Mouse (Mus musculus): ENCODE measurements at regions not wholly inside any gene's neighbourhood (a gene's known extent, or its start where the extent isn't known, plus 50 kb on each side); places are given as distances from the start of the nearest gene placed in this dataset.
A peak's percentile ranks its signal among the peaks of the same experiment; 100 is the strongest.

GRCm38 (mm10) chr1:154124981-154125380, 76.0 kb upstream of the Zfp648 start:
- no peak overlapping the region for H3K4me2 ChIP-seq
- no peaks in the 10 kb centered on the region for H3K9me3 ChIP-seq (replicated peaks)
- H3K4me1 ChIP-seq (replicated peaks): no peaks in the 10 kb centered on the region
- H3K27me3 ChIP-seq: no peaks in the 10 kb centered on the region
- no peak overlapping the region for H3K9ac ChIP-seq
- H3K27ac ChIP-seq: no peak overlapping the region
- H3K4me3 ChIP-seq: no peak overlapping the region
- no peaks in the 10 kb centered on the region for H3K36me3 ChIP-seq
- no peak for ATAC-seq (replicated peaks; ENCODE audit: insufficient number of reproducible peaks, insufficient read depth, low FRiP score, low read depth)

DNA sequence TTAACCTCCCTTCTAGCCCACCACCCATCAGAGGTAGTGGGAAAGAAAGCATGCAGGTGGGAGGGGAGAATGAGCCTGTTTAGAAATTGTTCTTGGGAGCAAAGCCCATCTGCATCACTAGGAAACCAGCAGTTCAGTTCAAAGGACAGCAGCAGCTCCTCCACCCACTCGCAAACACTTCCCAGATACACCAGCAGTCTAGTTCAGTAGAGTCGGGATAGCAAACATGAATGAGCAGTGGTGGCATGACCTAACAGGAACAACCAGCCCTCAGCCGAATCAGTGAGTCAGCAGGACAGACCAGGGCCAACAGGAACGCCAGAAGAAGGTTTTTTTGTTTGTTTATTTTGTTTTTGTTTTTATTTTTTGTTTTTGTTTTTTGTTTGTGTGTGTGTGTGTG, 74.5 kb upstream of the Zfp648 start:
- no peak overlapping the region for H3K4me3 ChIP-seq
- ATAC-seq (replicated peaks; ENCODE audit: insufficient number of reproducible peaks, insufficient read depth, low FRiP score, low read depth): no peak
- H3K4me2 ChIP-seq: no peak overlapping the region
- H3K27me3 ChIP-seq: no peaks in the 10 kb centered on the region
- no peaks in the 10 kb centered on the region for H3K36me3 ChIP-seq
- no peaks in the 10 kb centered on the region for H3K9me3 ChIP-seq (replicated peaks)
- H3K27ac ChIP-seq: no peak overlapping the region
- WGBS: 72% methylated on average over 4 of the region's 4 CpGs
- H3K4me1 ChIP-seq (replicated peaks): no peaks in the 10 kb centered on the region
- H3K9ac ChIP-seq: no peak overlapping the region

GRCm38 (mm10) chr1:154139488-154139887, 61.5 kb upstream of the Zfp648 start:
- no peak overlapping the region for H3K4me2 ChIP-seq
- H3K36me3 ChIP-seq: no peaks in the 10 kb centered on the region
- H3K9ac ChIP-seq: no peak overlapping the region
- H3K27me3 ChIP-seq: no peaks in the 10 kb centered on the region
- H3K9me3 ChIP-seq (replicated peaks): no peaks in the 10 kb centered on the region
- H3K27ac ChIP-seq: no peak overlapping the region
- no peak overlapping the region for H3K4me3 ChIP-seq
- WGBS: 58% methylated on average over 4 of the region's 4 CpGs
- H3K4me1 ChIP-seq (replicated peaks): 0 out of 2 replicates have a peak, but pooled peaks cover 9% of the 10 kb centered on the region
- ATAC-seq (replicated peaks; ENCODE audit: insufficient number of reproducible peaks, insufficient read depth, low FRiP score, low read depth): no peak

DNA sequence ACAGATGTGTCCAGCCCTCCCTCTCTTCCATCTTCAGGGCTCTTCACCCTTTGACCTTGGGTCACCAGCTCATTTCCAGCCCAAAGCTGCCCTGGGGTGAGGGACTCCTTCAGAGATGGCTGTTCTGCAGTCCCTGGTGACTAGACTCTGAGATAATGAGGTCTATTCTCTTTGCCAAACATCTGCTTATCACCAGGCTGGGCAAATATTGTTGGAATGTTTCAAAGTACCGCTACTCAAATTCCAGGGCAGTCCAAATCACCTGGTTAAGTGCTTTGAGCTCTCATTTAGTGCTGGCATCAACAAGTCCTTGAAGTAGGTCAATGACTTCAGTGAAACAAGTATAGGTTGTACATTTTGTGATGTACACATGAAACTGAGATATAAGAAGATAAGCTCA, 57.3 kb upstream of the Zfp648 start:
- Histone ChIP-seq H3K4me3 (no peak overlapping the region), H3K9me3 (replicated peaks) (no peaks in the 10 kb centered on the region), H3K36me3 (no peaks in the 10 kb centered on the region), H3K9ac (no peak overlapping the region), H3K27ac (no peak overlapping the region), H3K4me2 (no peak overlapping the region), H3K27me3 (no peaks in the 10 kb centered on the region), H3K4me1 (replicated peaks) (peaks cover 5% of the 10 kb centered on the region; the same call in 1 of the 2 replicates)
- no peak for ATAC-seq (replicated peaks; ENCODE audit: insufficient number of reproducible peaks, insufficient read depth, low FRiP score, low read depth)
- 10% methylated on average over 1 of the region's 1 CpGs for WGBS

GRCm38 (mm10) chr1:154147001-154147571, 53.9 kb upstream of the Zfp648 start:
- H3K4me1 ChIP-seq (replicated peaks): peaks cover 21% of the 10 kb centered on the region
- WGBS: 81% methylated on average over 3 of the region's 3 CpGs
- no peaks in the 10 kb centered on the region for H3K27me3 ChIP-seq
- H3K4me3 ChIP-seq: no peak overlapping the region
- no peak overlapping the region for H3K4me2 ChIP-seq
- H3K9ac ChIP-seq: no peak overlapping the region
- H3K36me3 ChIP-seq: no peaks in the 10 kb centered on the region
- no peak overlapping the region for H3K27ac ChIP-seq
- ATAC-seq (replicated peaks; ENCODE audit: insufficient number of reproducible peaks, insufficient read depth, low FRiP score, low read depth): no peak
- H3K9me3 ChIP-seq (replicated peaks): no peaks in the 10 kb centered on the region

DNA sequence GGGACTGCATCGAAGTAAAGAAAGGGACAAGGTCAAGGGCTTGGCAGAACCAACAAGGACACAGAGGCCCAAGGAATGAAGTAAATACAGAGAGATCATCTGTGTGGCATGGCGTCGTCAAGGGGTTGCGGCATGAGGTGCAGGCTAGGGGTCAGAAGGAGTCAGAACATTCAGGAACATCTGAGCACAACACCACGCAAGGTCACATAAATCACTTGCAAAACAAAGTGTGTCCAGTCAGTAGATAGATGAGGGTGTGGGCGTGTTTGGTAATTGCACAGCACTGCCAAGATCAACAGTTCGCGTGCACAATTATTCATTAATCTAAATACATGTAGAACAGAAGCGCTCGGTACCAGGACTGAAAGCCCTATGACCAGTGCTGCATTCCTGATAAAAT, 52.0 kb upstream of the Zfp648 start:
- Histone ChIP-seq H3K9ac (no peak overlapping the region), H3K9me3 (replicated peaks) (no peaks in the 10 kb centered on the region), H3K27ac (no peak overlapping the region), H3K27me3 (no peaks in the 10 kb centered on the region), H3K36me3 (no peaks in the 10 kb centered on the region), H3K4me1 (replicated peaks) (peaks cover 20% of the 10 kb centered on the region), H3K4me2 (no peak overlapping the region), H3K4me3 (no peak overlapping the region)
- ATAC-seq (replicated peaks; ENCODE audit: insufficient number of reproducible peaks, insufficient read depth, low FRiP score, low read depth): no peak
- 72% methylated on average over 10 of the region's 10 CpGs for WGBS

- Histone ChIP-seq H3K27ac (peak overlapping the region; percentile 62), H3K36me3 (no peaks in the 10 kb centered on the region), H3K27me3 (no peaks in the 10 kb centered on the region), H3K9me3 (replicated peaks) (no peaks in the 10 kb centered on the region), H3K4me1 (replicated peaks) (peaks cover 17% of the 10 kb centered on the region), H3K4me3 (no peak overlapping the region), H3K4me2 (peak overlapping the region; percentile 36; the same call in 1 of the 2 replicates), H3K9ac (no peak overlapping the region)
- WGBS: 48% methylated on average over 1 of the region's 1 CpGs
- no peak for ATAC-seq (replicated peaks; ENCODE audit: insufficient number of reproducible peaks, insufficient read depth, low FRiP score, low read depth)
Observed at GRCm38 (mm10) chr1:154149431-154150143, 51.4 kb upstream of the Zfp648 start.

GRCm38 (mm10) chr1:154150167-154150851, 50.7 kb upstream of the Zfp648 start:
- Histone ChIP-seq H3K36me3 (no peaks in the 10 kb centered on the region), H3K4me2 (peak overlapping the region; percentile 36), H3K27me3 (no peaks in the 10 kb centered on the region), H3K27ac (peak overlapping the region; percentile 62), H3K4me3 (no peak overlapping the region), H3K4me1 (replicated peaks) (peaks cover 17% of the 10 kb centered on the region), H3K9ac (no peak overlapping the region), H3K9me3 (replicated peaks) (no peaks in the 10 kb centered on the region)
- peak; percentile 87 for ATAC-seq (replicated peaks; ENCODE audit: insufficient number of reproducible peaks, insufficient read depth, low FRiP score, low read depth)
- 15% methylated on average over 8 of the region's 8 CpGs for WGBS

Data from heart, embryonic 15.5 days (tissue).